Mouse (Mus musculus) liver, embryonic 15.5 days (tissue): ENCODE measurements around the gene Mvb12b. TPM values are rescaled to one million over a fixed set of nuclear protein-coding genes. Genes with fewer than 3 reads are reported as not detected.
A peak's percentile ranks its signal among the peaks of the same experiment; 100 is the strongest.

ENCODE experiments used
- ATAC-seq: fragments of 200-750 bp; cut with Nextera tagmentation; 2 replicates; pipeline ENCODE4 v1.8.0; 2017; ENCODE audit warnings: moderate number of reproducible peaks, mild to moderate bottlenecking, moderate library complexity; ENCODE audit not compliant: insufficient read depth
- H3K27ac ChIP-seq: fragments of 300-500 bp; sonication (generic); replicated peaks from 2 replicates; pipeline ENCODE4 v1.5.1; 2015; ENCODE audit warnings: mild to moderate bottlenecking, inconsistent platforms
- H3K27me3 ChIP-seq: fragments of 300-500 bp; sonication (generic); 2 replicates; pipeline ENCODE4 v1.6.1; 2015; ENCODE audit warnings: mild to moderate bottlenecking, inconsistent platforms
- H3K36me3 ChIP-seq: fragments of 300-500 bp; sonication (generic); replicated peaks from 2 replicates; pipeline ENCODE4 v1.6.1; 2015; ENCODE audit warnings: moderate library complexity, mild to moderate bottlenecking, inconsistent platforms
- H3K4me1 ChIP-seq: fragments of 300-500 bp; sonication (generic); replicated peaks from 2 replicates; pipeline ENCODE4 v1.6.1; 2015; ENCODE audit warnings: inconsistent platforms
- H3K4me2 ChIP-seq: fragments of 300-500 bp; sonication (generic); 2 replicates; pipeline ENCODE4 v1.6.1; 2015; ENCODE audit warnings: moderate library complexity, mild to moderate bottlenecking, inconsistent platforms
- H3K4me3 ChIP-seq: fragments of 300-500 bp; sonication (generic); replicated peaks from 2 replicates; pipeline ENCODE4 v1.5.1; 2015; ENCODE audit warnings: mild to moderate bottlenecking, inconsistent platforms
- H3K9ac ChIP-seq: fragments of 300-500 bp; sonication (generic); 2 replicates; pipeline ENCODE4 v1.6.1; 2015; ENCODE audit warnings: moderate library complexity, mild to moderate bottlenecking, inconsistent platforms
- H3K9me3 ChIP-seq: fragments of 300-500 bp; sonication (generic); replicated peaks from 2 replicates; pipeline ENCODE4 v1.6.1; 2016; ENCODE audit warnings: inconsistent platforms
- WGBS: fragments of 180-500 bp; shearing (Covaris S2); methylation state at CpG from one replicate; pipeline ENCODE4 v1.1.7; 2015; ENCODE audit warnings: mixed read lengths; ENCODE audit not compliant: insufficient replicate concordance; 5-methylcytosine and 5-hydroxymethylcytosine counted together
- polyA plus RNA-seq: library from polyadenylated mRNA; unstranded; fragments of >200 nt; fragmentation: Nextera tagmentation; extraction: Ambion mirVana; gene quantifications from 2 replicates; pipeline ENCODE4 v1.2.1, GENCODE M21; 2015

Gene Mvb12b
- polyA plus RNA-seq, 1 experiment from 2014 or later, result 11.3 TPM

GRCm38 (mm10) chr2:33842983-33843577 is 44.7 kb downstream of the Mvb12b start:
- Histone ChIP-seq H3K4me1 (peaks cover 98% of the 10 kb centered on the region), H3K36me3 (no peaks in the 10 kb centered on the region), H3K27ac (peak overlapping the region; percentile 99), H3K4me3 (peak overlapping the region; percentile 25), H3K9me3 (no peaks in the 10 kb centered on the region), H3K27me3 (no peaks in the 10 kb centered on the region), H3K9ac (peak overlapping the region; percentile 64), H3K4me2 (peak overlapping the region; percentile 65)
- ATAC-seq, result peak; percentile 99
- 24% methylated on average over 2 of the region's 2 CpGs for WGBS

- Histone ChIP-seq H3K4me3 (no peak overlapping the region), H3K36me3 (no peaks in the 10 kb centered on the region), H3K27ac (peak overlapping the region; percentile 99), H3K4me1 (peaks cover 97% of the 10 kb centered on the region), H3K9ac (peak overlapping the region; percentile 56; the same call in 1 of the 2 replicates), H3K27me3 (no peaks in the 10 kb centered on the region), H3K4me2 (0 out of 2 replicates have a peak overlapping the region, but pooled peaks have one; percentile 65), H3K9me3 (no peaks in the 10 kb centered on the region)
- 79% methylated on average over 4 of the region's 4 CpGs for WGBS
- ATAC-seq, result no peak
Measured at GRCm38 (mm10) chr2:33841980-33842379, 45.8 kb downstream of the Mvb12b start.

DNA sequence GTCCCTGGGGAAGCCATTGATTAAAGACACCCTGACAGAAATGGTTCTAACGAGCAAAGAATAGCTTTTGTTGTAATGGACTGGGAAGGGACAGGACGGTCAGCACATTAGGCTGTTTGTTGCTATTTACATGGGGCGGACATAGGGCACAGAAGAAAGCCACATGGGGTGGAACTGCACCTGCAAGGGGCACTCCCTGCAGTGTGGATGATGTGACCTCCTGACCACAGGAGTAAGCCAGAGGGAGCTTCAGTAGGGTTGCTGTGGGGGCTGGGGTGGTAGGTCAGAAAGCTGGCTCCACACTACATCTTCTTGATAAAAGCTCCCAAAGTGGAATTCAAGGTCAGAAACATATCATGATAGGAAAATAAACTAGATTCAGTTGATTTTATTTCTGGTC is 47.3 kb downstream of the Mvb12b start:
- no peak for ATAC-seq
- Histone ChIP-seq H3K4me1 (peaks cover 86% of the 10 kb centered on the region), H3K9ac (no peak overlapping the region), H3K4me3 (no peak overlapping the region), H3K36me3 (no peaks in the 10 kb centered on the region), H3K4me2 (no peak overlapping the region), H3K9me3 (no peaks in the 10 kb centered on the region), H3K27ac (peak overlapping the region; percentile 99), H3K27me3 (no peaks in the 10 kb centered on the region)
- WGBS, result 80% methylated on average over 3 of the region's 3 CpGs

GRCm38 (mm10) chr2:33839252-33839651 is 48.5 kb downstream of the Mvb12b start:
- Histone ChIP-seq H3K4me1 (peaks cover 74% of the 10 kb centered on the region), H3K9me3 (no peaks in the 10 kb centered on the region), H3K4me2 (peak overlapping the region; percentile 16; the same call in 1 of the 2 replicates), H3K36me3 (no peaks in the 10 kb centered on the region), H3K9ac (peak overlapping the region; percentile 16; the same call in 1 of the 2 replicates), H3K27ac (peak overlapping the region; percentile 99), H3K27me3 (no peaks in the 10 kb centered on the region), H3K4me3 (no peak overlapping the region)
- ATAC-seq, result no peak

DNA sequence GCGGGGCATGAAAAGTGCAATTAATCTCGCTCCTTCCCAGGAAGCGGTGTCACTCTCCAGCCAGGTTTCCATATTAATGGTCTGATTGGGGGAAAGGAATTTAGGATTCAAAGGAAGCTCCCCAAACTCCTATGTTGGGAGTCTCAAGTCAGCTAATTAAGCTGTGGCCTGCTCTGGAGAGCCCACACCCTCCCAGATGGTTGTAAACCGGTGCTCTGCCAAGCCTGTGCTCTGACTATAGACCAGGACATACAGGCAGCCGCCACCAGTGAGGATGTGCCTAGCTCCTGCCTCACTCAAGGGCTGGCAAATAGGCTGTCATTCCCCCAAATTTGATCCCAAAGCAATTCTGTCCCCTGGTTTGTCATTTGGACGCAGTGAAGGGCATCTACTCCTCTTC is 50.4 kb downstream of the Mvb12b start:
- no peak overlapping the region for H3K4me2 ChIP-seq
- H3K27ac ChIP-seq, result peak overlapping the region; percentile 99

GRCm38 (mm10) chr2:33836660-33837213 is 51.0 kb downstream of the Mvb12b start:
- H3K4me2 ChIP-seq, result no peak overlapping the region
- H3K27me3 ChIP-seq, result no peaks in the 10 kb centered on the region
- peaks cover 50% of the 10 kb centered on the region for H3K4me1 ChIP-seq
- H3K27ac ChIP-seq, result no peak overlapping the region
- H3K4me3 ChIP-seq, result no peak overlapping the region
- H3K36me3 ChIP-seq, result no peaks in the 10 kb centered on the region
- WGBS, result 86% methylated on average over 9 of the region's 9 CpGs
- no peak for ATAC-seq
- no peak overlapping the region for H3K9ac ChIP-seq
- H3K9me3 ChIP-seq, result no peaks in the 10 kb centered on the region

More for the DNA sequence above, 50.4 kb downstream of the Mvb12b start:
- Histone ChIP-seq H3K4me1 (peaks cover 56% of the 10 kb centered on the region), H3K9me3 (no peaks in the 10 kb centered on the region), H3K27me3 (no peaks in the 10 kb centered on the region), H3K9ac (peak overlapping the region; percentile 21; the same call in 1 of the 2 replicates), H3K4me3 (no peak overlapping the region), H3K36me3 (no peaks in the 10 kb centered on the region)
- no peak for ATAC-seq
- WGBS, result 91% methylated on average over 6 of the region's 6 CpGs

DNA sequence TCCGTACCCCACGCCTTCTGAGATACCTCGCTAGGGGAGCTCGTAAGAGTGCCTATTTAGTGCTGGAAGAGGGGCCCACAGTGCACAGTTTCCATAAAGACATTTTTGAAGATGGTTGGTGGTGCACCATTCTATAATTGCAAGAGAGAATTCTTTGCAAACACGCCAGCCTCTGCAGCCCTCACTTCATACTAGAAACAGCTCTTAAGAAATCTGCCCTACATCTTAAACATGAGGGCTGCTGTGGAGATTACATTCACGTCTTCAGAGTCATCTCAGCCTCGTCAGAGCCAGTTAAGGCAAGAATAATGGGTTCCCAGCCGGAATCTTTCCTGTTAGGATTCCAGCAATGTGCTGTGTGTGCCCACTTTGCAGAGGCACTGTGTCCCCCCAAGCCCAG is 52.7 kb downstream of the Mvb12b start:
- Histone ChIP-seq H3K27ac (0 out of 2 replicates have a peak overlapping the region, but pooled peaks have one; percentile 11), H3K27me3 (no peaks in the 10 kb centered on the region), H3K9me3 (no peaks in the 10 kb centered on the region), H3K4me1 (peaks cover 33% of the 10 kb centered on the region), H3K4me2 (no peak overlapping the region), H3K36me3 (no peaks in the 10 kb centered on the region), H3K9ac (no peak overlapping the region), H3K4me3 (no peak overlapping the region)
- no peak for ATAC-seq
- WGBS, result 77% methylated on average over 8 of the region's 8 CpGs

GRCm38 (mm10) chr2:33833902-33834301 is 53.8 kb downstream of the Mvb12b start:
- Histone ChIP-seq H3K27me3 (no peaks in the 10 kb centered on the region), H3K9me3 (no peaks in the 10 kb centered on the region), H3K4me1 (peaks cover 22% of the 10 kb centered on the region), H3K36me3 (no peaks in the 10 kb centered on the region), H3K4me2 (no peak overlapping the region), H3K4me3 (no peak overlapping the region), H3K27ac (no peak overlapping the region), H3K9ac (no peak overlapping the region)
- WGBS, result 84% methylated on average over 1 of the region's 1 CpGs
- ATAC-seq, result no peak

- WGBS, result 87% methylated on average over 2 of the region's 2 CpGs
- H3K27ac ChIP-seq, result 0 out of 2 replicates have a peak overlapping the region, but pooled peaks have one; percentile 4
- H3K27me3 ChIP-seq, result no peaks in the 10 kb centered on the region
- peaks cover 25% of the 10 kb centered on the region for H3K36me3 ChIP-seq
- peaks cover 23% of the 10 kb centered on the region for H3K4me1 ChIP-seq
- no peak for ATAC-seq
- H3K9ac ChIP-seq, result no peak overlapping the region
- H3K9me3 ChIP-seq, result no peaks in the 10 kb centered on the region
- no peak overlapping the region for H3K4me2 ChIP-seq
- H3K4me3 ChIP-seq, result no peak overlapping the region
Measured at GRCm38 (mm10) chr2:33829870-33830269, 57.9 kb downstream of the Mvb12b start.

DNA sequence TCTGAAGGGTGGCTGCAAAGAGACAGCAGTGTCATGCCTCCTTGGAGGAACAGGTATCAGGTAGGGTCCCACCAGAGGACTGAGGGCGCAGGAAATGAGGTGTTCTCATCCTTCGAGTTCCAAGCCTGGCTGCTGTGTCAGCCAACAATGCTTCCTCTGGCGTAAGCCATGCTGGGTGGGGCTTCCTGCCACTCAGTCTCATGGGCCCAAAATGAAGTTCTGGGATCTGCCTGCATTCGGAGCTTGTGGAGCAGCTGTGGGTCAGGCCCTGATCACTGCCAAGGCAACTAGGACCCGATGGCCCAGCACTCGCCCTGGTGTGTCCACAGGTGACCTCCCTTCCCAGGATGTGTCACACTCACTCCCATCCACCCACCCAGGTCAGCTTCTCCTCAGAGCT is 61.0 kb downstream of the Mvb12b start:
- peak overlapping the region; percentile 24; the same call in 1 of the 2 replicates for H3K27ac ChIP-seq
- peaks cover 33% of the 10 kb centered on the region for H3K36me3 ChIP-seq
- H3K9me3 ChIP-seq, result no peaks in the 10 kb centered on the region
- no peak for ATAC-seq
- H3K4me3 ChIP-seq, result no peak overlapping the region
- peaks cover 32% of the 10 kb centered on the region for H3K4me1 ChIP-seq
- H3K4me2 ChIP-seq, result no peak overlapping the region
- H3K9ac ChIP-seq, result no peak overlapping the region
- no peaks in the 10 kb centered on the region for H3K27me3 ChIP-seq
- WGBS, result 76% methylated on average over 6 of the region's 6 CpGs

- H3K36me3 ChIP-seq, result peaks cover 33% of the 10 kb centered on the region
- H3K4me1 ChIP-seq, result peaks cover 36% of the 10 kb centered on the region
- H3K9me3 ChIP-seq, result no peaks in the 10 kb centered on the region
- H3K27me3 ChIP-seq, result no peaks in the 10 kb centered on the region
- 84% methylated on average over 11 of the region's 11 CpGs for WGBS
- H3K4me2 ChIP-seq, result no peak overlapping the region
- ATAC-seq, result no peak
- 0 out of 2 replicates have a peak overlapping the region, but pooled peaks have one; percentile 33 for H3K27ac ChIP-seq
- no peak overlapping the region for H3K4me3 ChIP-seq
- H3K9ac ChIP-seq, result no peak overlapping the region
Measured at GRCm38 (mm10) chr2:33824935-33825514, 62.7 kb downstream of the Mvb12b start.
